Mouse (Mus musculus): ENCODE data around the gene Cenpe.

DNA sequence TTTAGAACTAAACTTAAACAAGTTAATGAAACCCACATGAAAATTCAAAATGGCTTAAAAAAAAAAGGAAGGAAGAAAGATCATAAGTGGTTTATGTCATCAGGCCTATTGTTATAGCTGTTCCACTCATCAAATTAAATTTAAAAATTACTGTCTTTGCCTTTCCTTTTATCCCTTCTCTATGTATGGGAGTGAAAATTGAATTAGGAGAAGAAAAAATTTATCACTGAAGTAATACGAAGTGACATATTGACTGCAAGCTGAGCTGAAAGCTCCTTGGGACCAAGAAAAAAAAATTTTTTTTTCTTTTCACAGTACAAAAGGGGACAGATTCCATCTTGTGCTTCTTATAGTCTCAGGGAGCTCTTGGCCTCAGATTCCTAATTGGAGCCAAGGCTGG is 83.2 kb downstream of the Cenpe start:
- TF ChIP-seq CTCF (IDR thresholded peaks at IDR 0.05; ENCODE audit: control insufficient read depth, insufficient read depth, low read length) (no peak), POLR2A (IDR thresholded peaks at IDR 0.05; ENCODE audit: borderline replicate concordance, control insufficient read depth, low read depth, low read length) (no peak)
